Mouse (Mus musculus): Measurements from ENCODE around the gene Acsbg2. TPM values are rescaled to one million over a fixed set of nuclear protein-coding genes. Genes with fewer than 3 reads are reported as not detected.

The Acsbg2 gene
- polyA plus RNA-seq, 1 experiment = not detected

DNA sequence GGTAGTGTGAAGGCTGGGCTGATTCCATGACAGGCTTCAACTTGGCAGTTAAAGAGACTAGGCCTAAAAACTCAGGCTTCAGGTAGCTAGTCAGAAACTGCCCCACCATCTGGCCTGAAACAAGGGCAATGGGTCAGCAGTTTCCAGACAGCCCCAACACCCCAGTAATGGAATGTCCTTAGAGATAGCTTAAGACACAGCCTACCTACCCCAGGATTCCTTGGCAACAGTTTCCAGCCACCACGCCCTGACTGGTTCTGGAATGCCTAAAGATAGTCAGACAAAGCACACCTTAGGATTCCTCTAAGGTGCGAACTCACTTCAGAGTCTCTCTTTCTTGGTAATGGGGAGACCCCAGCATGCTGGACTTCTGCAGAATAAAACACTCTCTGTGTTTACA is 51.9 kb downstream of the Acsbg2 start:
- no peak for DNase-seq (ENCODE audit: low spot score)

DNA sequence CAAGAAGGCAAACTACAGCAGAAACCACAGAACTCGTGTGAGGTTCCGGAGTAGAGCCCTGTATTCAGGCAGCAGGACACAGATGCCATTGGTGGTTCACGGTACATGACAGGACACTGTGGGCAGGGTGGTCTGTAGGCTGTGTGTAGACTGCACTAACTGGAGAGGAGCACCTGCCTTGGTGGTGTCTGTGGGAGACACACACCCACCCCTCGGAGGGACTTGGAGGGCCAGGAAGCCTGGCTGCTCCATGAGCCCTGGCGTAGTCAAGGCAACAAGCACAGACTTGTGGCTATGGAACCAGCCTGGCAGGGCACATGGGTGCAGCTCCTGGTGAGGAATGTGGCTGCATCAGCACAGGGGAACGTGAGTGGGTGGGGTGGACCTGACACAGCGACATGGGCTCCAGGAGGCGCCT is 54.5 kb downstream of the Acsbg2 start:
- peak; percentile 70 for DNase-seq (ENCODE audit: low spot score)

DNA sequence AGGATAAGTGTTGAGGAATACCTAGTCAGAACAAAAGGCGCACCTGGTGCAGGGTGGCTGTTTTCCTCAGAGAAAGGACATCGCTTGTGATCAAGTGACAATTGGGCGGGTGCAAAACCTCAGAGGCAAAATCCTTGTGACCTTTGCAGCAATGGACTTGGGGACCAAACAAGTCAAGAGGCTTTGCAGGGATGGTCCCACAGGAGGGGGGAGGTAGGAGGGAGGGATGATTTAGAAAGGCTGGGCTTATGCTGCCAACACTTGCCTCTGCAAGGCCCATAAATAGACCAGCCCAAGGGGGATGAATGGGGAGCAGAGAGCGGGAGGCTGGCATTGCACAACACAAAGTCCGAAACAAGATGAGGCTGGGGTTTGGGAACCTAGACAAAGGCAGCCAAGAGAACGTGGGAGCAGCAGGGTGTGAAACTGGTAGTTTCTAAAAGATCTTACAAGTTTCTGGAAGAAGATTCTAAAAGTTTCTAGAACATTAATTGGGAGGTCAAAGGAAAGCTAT is 55.2 kb downstream of the Acsbg2 start:
- DNase-seq (ENCODE audit: low spot score) = no peak

DNA sequence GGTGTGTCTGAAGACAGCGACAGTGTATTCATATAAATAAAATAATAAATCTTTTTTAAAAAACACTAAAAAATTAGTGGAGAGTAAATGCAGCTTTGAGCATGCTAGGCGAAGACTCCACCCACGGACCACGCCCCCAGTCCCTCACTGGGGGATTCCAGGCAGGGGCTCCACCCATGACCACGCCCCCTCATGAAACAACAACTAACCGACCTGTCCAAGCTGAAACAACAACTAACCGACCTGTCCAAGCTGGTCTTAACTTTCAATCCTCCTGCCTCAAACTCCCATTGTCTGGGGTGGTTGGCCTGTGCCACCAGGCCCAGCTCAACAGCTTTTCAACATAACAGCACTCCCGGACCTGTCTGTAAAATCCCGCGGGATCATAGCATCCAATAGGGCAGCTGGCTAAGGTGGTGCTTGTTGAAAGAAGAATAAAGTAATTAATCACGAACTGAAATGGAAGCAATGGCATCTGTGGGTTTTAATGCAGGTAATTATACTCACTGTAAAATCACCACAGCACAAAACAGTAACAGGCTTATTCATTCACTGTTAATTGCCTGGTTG is 56.1 kb downstream of the Acsbg2 start:
- no peak for DNase-seq (ENCODE audit: low spot score)

DNA sequence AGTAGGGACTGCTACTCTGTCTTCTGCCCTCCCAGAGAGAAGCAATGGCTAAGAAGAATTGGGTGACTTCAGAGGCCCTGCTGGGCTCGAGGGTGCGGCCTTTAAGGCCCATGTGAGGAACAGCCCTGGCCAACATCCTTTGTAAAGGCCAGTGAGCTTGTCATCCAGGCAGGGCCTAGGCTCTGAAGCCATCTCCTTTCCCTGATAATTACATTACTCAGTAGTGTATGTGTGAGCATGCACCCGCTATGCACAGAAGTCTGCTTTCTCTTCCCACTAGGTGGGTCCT is 59.2 kb downstream of the Acsbg2 start:
- DNase-seq (ENCODE audit: low spot score) = no peak

DNA sequence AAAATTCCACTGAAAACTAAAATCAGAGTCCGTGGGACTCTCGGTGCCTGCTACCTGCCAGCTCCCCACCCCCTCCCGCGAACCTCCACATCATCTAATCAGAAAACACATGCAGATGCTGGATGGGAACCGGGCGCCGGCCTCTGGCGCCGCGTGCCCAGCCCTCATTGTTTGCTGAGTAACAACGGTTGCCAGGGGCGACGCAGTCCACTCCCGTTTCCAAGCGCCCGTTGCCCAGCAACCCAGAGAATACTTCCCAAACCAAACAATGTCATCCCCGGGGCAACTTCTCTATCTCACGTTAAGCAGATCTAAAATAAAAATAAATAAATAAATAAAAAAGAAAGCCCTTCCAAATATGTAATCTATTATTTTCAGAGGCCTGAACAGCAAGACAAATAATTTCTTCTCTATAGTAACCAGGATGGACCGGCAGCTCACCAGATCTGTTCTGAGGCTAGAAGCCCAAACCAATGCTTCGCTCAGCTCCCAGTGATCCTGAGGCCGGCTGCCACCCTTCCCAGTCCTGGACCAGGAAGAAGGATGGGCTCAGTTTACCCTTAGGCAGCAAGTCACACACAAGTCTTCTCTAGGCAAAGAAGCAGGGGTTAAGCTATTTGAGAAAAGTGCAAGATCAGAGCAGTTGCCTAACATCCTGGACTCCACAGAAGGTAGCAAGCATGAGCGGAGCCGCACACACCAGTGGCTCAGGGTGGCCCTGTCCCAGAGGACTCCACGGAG is 59.8 kb downstream of the Acsbg2 start:
- DNase-seq (ENCODE audit: low spot score) = peak; percentile 52

DNA sequence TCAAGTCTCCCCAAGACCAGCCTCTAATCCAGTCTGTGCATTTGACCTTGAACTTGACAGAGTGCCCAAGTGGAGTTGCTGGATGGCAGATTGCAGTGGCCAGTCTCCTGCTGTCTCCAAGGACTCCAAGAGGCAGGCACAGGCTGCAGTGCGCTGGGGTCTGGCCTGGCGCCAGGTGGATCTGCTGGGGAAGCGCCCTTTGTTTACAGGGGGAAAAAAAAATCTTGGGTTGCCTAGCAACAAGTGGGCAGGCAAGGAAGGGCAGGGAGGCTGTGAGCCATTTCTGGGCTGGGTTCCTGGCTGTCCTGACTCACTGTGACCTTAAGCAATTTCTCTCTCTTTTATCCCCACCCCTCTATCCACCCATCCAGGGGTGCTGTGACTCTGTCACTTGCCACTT is 64.0 kb downstream of the Acsbg2 start:
- peak; percentile 78 for DNase-seq (ENCODE audit: low spot score)

DNA sequence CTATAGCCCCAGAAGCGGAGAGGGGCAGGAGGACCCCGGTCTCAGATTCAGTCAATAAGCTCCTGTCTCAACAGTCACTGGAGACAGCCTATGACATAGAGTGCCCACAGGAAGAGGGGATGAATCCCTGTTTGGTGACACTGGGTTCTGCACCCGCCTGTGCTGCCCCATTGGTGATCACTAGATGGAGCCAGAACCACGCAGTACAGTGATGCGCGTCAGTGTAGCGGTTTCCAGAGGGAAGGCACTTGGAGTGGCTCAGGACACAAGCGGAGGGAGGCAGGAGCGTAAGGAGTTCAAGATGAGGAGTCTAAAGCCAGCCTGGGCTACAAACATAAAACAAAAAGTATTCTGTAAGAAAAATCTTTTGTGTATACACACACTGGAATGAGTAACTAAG is 65.7 kb downstream of the Acsbg2 start:
- DNase-seq (ENCODE audit: low spot score) = peak; percentile 61

DNA sequence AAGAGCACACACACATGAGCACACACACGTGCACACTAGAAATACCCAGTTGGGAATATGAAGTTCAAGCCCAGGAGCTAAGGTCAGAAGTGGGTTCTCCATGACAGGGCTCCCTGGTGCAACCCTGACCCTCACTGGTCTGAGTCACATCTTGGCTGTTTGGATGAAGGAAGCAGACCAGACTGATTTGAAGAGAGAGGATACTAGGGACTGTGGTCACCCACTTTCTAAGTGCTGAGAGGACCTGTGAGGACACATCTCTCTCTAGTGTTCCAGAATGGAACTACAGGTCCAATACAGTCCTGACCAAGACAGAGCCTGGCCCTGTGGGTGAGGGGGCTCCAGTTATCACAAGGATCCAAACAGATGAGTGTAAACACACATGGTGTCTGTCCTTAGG is 68.5 kb downstream of the Acsbg2 start:
- DNase-seq (ENCODE audit: low spot score) = no peak

DNA sequence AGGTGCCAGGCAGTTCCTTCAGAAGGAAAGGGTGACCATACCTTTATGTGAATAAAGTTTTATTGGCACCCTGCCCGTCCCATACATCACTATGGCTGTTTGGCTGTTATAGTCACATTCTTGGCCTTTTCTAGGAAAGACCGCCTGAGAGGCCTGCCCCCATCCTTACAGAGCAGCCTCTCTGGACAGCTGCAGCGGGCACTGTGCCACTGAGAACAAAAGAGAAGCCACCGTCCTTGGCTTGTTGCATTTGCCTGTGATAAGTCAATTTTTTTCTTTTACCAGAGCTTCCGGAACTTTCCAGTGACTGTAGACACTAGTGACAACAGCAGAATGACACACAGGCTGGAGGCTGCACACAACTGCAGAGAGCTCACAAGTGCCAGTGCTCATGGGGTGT is 69.3 kb downstream of the Acsbg2 start:
- DNase-seq (ENCODE audit: low spot score) = no peak

DNA sequence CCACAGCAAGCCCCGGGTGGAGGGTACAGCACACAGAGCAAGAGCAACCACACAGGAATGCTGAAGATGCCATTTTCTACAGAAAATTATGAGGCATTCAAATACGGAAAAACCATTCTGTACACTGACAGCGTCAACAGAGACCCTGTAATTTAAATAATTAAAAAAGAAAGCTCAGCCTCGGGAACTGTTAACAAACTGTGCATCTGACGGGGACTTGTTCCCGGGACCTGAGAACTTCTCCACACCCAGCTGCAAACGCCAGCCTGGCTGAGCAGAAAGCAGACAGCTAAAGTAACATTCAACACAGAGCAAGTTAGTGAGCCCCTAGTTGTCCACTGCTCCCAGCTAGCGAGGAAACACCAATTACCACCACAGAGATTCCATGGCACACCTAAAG is 72.2 kb downstream of the Acsbg2 start:
- DNase-seq (ENCODE audit: low spot score) = no peak

DNA sequence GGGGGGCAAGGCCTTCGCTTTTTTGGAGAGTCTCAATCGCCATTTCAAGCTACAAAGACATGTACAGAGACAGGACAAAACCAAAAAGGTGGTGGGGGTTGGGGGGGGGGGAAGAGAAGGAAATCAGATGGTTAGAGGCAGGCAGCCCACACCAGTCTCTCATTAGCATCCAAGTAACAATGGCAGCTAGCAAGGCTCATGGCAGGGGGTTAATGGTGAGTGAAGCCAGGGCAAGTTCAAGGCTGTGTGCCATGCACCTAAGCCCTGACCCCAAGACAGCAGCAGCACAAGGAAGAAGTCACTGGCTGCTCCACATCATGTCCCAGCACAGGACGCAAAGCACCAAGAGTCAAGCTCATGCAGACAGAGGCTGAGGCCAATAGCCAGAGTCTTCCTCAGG is 75.0 kb downstream of the Acsbg2 start:
- DNase-seq (ENCODE audit: low spot score) = no peak

DNA sequence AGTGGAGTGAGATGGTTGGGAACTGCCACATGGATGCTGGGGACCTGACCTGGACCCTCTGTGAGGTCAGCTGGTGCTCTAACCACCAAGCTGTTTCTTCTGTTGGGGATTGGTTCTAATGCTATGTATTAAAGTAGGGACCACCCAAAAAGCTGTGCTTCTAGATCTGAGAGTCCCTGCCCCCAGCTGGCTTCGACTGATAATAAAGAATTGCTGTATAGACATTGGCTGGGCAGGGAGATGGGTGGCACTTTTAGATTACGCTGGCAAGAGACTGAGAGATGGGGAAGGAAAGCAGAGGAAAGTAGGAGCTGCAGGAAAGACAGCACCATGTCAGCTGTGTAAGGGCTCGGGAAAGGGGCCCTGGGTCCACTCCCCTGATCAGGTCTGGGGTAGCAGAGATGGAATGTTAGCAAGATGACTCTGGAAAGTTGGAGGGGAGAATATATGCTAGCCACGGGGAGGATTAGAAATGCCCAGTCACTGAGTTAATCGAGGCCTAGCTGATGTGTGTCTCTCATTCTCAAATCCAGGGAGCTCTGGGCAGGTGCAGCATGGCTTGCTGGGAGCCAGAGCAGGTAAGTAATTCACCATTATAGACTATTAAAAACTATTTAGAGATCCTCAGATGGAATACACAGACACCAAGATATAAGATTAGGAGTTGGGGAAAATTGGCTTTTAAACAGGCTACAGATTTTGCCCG is 80.5 kb downstream of the Acsbg2 start:
- DNase-seq (ENCODE audit: low spot score) = no peak

Other genes starting within 250 kb of the Acsbg2 start
- 61.4 and 64.6 TPM in 2 replicates for gene Lonp1, start 247.6 kb downstream of the Acsbg2 start, polyA plus RNA-seq (2012; rRNA removed)
- gene Catsperd, start 246.3 kb downstream of the Acsbg2 start, polyA plus RNA-seq (2012; rRNA removed) = 19.1 and 25.7 TPM in 2 replicates
- gene Ranbp3, start 201.2 kb downstream of the Acsbg2 start, polyA plus RNA-seq (2012; rRNA removed) = 72.5 and 77.3 TPM in 2 replicates
- 308 and 313 TPM in 2 replicates for gene Ndufa11, start 156.7 kb downstream of the Acsbg2 start, polyA plus RNA-seq (2012; rRNA removed)
- gene Vmac, start 156.4 kb downstream of the Acsbg2 start, polyA plus RNA-seq (2012; rRNA removed) = 18.2 and 26.4 TPM in 2 replicates
- gene Nrtn, start 116.9 kb downstream of the Acsbg2 start, polyA plus RNA-seq (2012; rRNA removed) = 22.8 and 28.7 TPM in 2 replicates
- 50.0 and 61.3 TPM in 2 replicates for gene Dus3l, start 109.7 kb downstream of the Acsbg2 start, polyA plus RNA-seq (2012; rRNA removed)
- 1.1 and 1.5 TPM in 2 replicates for gene Prr22, start 104.2 kb downstream of the Acsbg2 start, polyA plus RNA-seq (2012; rRNA removed)
- 6.6 and 9.4 TPM in 2 replicates for gene Rfx2, start 43.4 kb downstream of the Acsbg2 start, polyA plus RNA-seq (2012; rRNA removed)
- 2.9 and 3.1 TPM in 2 replicates for gene 1700061G19Rik, start 1.0 kb upstream of the Acsbg2 start, polyA plus RNA-seq (2012; rRNA removed)
- gene Mllt1, start 61.0 kb upstream of the Acsbg2 start, polyA plus RNA-seq (2012; rRNA removed) = 33.8 and 34.5 TPM in 2 replicates
- 0.12 and 0.17 TPM in 2 replicates for gene Acer1, start 107.7 kb upstream of the Acsbg2 start, polyA plus RNA-seq (2012; rRNA removed)
- 93.9 and 105 TPM in 2 replicates for gene Clpp, start 115.9 kb upstream of the Acsbg2 start, polyA plus RNA-seq (2012; rRNA removed)
- 18.1 and 20.6 TPM in 2 replicates for gene Alkbh7, start 122.9 kb upstream of the Acsbg2 start, polyA plus RNA-seq (2012; rRNA removed)
- gene Pspn, start 125.6 kb upstream of the Acsbg2 start, polyA plus RNA-seq (2012; rRNA removed) = not detected in 2 replicates
- 41.2 and 47.4 TPM in 2 replicates for gene Gtf2f1, start 136.8 kb upstream of the Acsbg2 start, polyA plus RNA-seq (2012; rRNA removed)
- 0.18 and 0.19 TPM in 2 replicates for gene Gm17949, start 137.0 kb upstream of the Acsbg2 start, polyA plus RNA-seq (2012; rRNA removed)
- 54.9 and 60.3 TPM in 2 replicates for gene Khsrp, start 157.1 kb upstream of the Acsbg2 start, polyA plus RNA-seq (2012; rRNA removed)
- gene Slc25a41, start 167.2 kb upstream of the Acsbg2 start, polyA plus RNA-seq (2012; rRNA removed) = not detected in 2 replicates
- gene Crb3, start 184.7 kb upstream of the Acsbg2 start, polyA plus RNA-seq (2012; rRNA removed) = 22.8 and 32.2 TPM in 2 replicates
- 34.2 and 71.3 TPM in 2 replicates for gene Slc25a23, start 185.4 kb upstream of the Acsbg2 start, polyA plus RNA-seq (2012; rRNA removed)
- gene Dennd1c, start 204.1 kb upstream of the Acsbg2 start, polyA plus RNA-seq (2012; rRNA removed) = 5.1 and 6.1 TPM in 2 replicates
- gene Tubb4a, start 213.3 kb upstream of the Acsbg2 start, polyA plus RNA-seq (2012; rRNA removed) = 3.8 and 5.9 TPM in 2 replicates
- 5.7 and 8.8 TPM in 2 replicates for gene Tnfsf9, start 230.9 kb upstream of the Acsbg2 start, polyA plus RNA-seq (2012; rRNA removed)

All from urinary bladder, adult 2 months (tissue).